Mouse (Mus musculus) G1E (cell line): Measurements from ENCODE around the gene Nek7.

ENCODE experiments used
- CTCF ChIP-seq: IDR thresholded peaks from 2 replicates; pipeline ENCODE4 v1.5.1; 2012; ENCODE audit warnings: low read depth, low read length, inconsistent platforms, mixed read lengths
- POLR2AphosphoS5 ChIP-seq: IDR thresholded peaks from 2 replicates; pipeline ENCODE4 v1.6.1; 2012; ENCODE audit warnings: low read depth, low read length, inconsistent platforms; ENCODE audit not compliant: insufficient replicate concordance
- TAL1 ChIP-seq: conservative IDR thresholded peaks from 2 replicates; pipeline ENCODE4 v1.6.1; 2012; ENCODE audit warnings: low read depth, low read length, inconsistent platforms, mixed read lengths

GRCm38 (mm10) chr1:138637850-138638249, 17.9 kb upstream of the Nek7 start:
- TF ChIP-seq CTCF (no peak), TAL1 (no peak), POLR2AphosphoS5 (no peak)
